Mouse (Mus musculus): ENCODE measurements at regions not wholly inside any gene's neighbourhood (a gene's known extent, or its start where the extent isn't known, plus 50 kb on each side); places are given as distances from the start of the nearest gene placed in this dataset.

DNA sequence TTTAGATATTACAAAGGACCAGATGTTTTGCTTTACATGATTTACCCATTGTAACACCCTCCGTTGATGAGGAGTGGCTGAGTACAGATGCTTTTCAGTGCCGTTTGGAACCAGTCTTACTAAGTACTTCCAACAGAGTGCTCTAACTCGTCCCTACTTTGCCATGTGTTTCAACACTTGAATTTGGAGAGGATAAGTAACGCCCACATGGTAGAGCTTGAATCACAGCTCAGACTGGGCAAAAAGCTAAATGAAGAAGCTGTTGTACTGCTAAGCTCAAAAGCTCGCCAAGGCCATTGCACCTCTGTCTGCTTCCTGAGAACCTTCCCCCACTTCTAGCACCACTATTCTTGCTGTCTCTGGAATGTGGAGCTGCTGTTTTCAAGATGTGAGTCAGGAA lies 471.1 kb downstream of the Nfib start:
- ATAC-seq (replicated peaks; ENCODE audit: poor library complexity): no peak

DNA sequence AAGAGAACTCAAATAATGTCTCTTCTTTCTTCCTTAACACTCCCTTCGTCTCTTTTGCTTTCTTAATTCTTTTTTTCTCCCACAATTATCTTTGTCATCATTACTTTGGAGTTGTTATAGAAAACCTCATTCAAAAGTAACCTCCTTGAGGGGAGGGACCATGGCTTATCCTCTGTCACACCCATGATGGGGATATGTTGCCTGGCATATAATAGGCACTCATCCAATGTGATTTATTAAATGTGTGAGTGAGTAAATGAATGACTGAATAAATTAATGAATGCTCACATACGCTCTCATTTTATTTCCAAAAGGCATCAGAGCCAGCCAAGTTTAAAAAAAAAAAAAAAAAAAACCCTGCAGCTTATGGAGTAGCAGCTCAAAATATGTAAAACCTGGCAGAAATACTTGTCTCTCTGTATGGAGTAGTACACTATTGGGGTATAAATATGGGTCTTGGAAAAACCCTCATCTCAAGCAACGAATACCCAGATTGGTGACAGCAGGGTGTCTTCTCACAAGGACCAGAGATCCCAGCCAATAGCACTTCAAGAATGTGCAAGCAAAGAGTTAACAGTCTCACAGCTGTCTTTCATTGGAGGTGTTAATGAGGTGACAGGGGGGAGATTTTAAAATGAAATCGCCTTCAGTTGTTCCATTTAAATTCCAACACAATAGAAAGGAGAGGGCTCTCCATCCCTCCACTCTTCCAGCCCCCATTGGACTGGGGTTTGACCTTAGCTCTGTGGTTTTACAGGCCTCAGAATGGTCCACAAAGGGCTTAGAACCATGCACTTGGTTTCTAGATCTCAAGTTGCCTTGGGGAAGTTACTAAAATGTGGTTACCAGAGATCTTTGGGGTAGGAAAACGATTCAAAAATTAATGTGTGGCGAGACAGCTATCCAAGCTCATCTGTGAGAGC lies 479.1 kb downstream of the Nfib start:
- ATAC-seq (replicated peaks; ENCODE audit: poor library complexity): no peak

DNA sequence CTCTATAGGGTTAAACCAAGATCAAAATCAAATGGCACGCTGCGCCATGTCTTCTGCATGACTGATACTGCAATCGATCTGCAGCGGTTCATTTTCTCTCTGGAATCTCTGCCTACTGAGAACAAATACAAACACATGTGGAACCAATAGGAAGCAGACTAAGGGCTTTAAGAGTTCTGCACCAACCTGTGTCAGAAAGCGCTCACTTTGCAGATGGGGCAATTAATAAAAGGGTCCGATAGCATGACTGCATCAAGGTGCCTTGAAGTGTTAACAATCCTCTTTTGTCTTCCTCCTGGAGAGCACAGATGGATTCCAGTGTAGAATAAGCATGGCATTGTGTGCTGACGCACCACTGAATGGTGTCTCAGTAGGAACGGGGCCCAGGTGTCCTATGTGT lies 484.8 kb downstream of the Nfib start:
- no peak for ATAC-seq (replicated peaks; ENCODE audit: poor library complexity)

DNA sequence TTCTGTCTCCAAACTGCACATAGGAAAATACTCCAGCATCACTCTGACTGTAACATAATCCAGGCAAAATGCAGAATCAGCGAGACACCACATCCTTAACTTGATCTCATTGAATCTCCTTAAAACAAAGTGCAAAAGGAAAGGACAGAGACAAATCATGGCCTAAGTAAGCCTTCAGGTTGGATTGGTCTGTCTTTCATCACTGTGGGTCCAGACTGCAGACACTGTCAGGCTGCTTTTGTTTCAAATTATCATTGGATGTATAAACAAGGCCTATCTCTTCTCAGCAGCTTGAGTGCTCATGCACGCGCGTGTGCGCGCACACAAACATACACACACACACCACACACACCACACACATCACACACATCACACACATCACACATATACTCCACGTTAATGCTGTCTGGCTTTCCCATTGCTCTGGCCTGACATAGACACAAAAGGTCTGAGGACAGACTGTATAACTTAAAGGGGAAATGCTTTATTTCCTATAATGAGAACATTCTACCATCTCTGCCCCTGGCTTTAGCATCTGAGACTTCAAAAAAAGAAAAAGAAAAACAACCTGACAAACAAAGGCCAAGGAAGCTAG lies 485.3 kb downstream of the Nfib start:
- no peak for ATAC-seq (replicated peaks; ENCODE audit: poor library complexity)

DNA sequence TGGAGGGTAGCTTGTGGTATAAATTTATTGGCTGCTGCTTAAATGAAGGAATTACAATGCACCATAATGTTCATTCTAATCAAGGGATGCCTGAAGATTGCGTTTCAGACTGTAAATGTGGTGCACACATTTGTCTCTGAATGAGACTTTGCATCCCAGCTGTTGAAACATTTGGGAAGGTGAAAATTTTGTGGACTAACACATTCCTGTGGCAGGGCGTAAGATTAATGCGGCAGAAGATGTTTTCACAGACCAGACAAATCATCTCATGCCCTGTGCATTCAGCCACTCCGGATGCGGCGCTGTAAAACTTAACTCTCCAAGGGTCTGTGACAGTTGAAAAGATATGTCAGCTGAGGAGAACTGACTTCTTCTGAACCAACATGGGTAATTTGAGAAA lies 486.9 kb downstream of the Nfib start:
- no peak for ATAC-seq (replicated peaks; ENCODE audit: poor library complexity)

DNA sequence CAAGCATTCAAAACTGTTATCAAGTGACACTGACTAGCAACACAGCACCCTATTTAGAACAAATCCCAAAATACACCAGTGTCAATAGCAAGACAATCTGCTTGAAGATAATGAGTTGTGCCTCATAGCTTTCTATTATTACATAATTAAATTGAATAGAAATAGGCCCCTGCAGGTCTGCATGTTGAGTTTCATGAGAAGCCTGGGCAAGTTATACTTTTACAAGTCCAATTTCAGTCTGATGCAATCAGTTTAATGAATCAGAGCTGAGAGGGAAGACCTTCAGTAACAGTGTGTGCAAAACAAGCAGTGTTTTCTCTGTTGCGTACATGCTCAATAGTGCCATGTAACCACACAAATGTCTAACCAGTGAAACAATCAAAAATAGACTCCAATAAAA lies 498.5 kb downstream of the Nfib start:
- ATAC-seq (replicated peaks; ENCODE audit: poor library complexity): no peak

DNA sequence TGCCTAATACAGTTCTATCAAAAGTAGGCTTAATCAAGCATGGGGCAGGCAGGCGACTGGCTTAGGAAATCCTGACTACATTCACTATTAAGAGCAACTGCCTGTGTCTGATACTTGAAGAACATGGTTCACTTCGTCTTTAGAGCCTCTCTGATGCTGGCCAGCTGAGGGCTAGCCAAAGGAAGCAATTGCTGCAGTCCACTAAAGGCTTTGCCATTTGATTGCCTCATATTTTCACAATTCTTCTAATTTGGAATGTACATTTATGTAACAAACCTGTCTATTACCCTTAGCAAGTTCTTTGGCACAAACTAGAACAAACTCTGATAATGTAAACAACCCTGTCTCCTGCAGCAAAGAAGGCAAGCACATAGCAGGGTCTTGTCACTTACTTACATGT lies 505.2 kb downstream of the Nfib start:
- ATAC-seq (replicated peaks; ENCODE audit: poor library complexity): no peak

DNA sequence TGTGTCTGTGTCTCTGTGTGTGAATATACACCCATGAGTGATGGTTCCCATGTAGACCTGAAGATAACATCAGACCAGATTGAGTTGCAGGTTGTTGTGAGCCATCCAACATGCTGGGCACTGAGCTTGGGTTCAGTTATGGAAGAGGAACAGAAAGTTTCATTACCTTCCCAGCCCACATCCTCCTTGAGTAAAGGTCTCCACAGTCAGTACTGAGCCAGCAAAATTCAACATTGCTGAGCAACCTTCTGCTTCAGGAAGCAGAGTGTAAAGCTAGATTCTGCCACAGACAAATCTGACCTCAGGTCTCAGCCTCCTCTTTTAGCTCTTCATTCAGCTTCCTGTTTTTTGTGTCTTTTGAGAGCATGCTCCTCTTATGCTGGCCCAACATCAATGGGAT lies 506.4 kb downstream of the Nfib start:
- ATAC-seq (replicated peaks; ENCODE audit: poor library complexity): peak; percentile 81

DNA sequence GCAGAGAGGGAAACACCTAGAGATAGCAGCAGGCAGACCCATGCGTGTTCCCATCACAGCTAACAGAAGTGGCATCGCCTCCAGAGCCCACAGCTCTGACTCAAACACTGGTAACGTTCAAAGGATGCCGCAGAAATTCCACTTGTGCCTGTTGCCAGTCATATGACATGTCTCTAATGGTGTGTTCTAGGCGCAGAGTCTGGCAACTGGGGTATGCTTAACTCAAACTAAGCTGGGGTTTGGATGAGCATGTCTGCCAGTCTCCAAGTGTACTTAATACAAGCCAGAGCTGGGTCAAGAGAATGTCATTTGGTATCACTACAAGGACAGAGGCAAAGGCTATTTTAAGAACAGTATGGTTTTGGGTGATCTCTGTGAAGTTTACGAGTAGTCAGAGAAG lies 507.9 kb downstream of the Nfib start:
- ATAC-seq (replicated peaks; ENCODE audit: poor library complexity): no peak

DNA sequence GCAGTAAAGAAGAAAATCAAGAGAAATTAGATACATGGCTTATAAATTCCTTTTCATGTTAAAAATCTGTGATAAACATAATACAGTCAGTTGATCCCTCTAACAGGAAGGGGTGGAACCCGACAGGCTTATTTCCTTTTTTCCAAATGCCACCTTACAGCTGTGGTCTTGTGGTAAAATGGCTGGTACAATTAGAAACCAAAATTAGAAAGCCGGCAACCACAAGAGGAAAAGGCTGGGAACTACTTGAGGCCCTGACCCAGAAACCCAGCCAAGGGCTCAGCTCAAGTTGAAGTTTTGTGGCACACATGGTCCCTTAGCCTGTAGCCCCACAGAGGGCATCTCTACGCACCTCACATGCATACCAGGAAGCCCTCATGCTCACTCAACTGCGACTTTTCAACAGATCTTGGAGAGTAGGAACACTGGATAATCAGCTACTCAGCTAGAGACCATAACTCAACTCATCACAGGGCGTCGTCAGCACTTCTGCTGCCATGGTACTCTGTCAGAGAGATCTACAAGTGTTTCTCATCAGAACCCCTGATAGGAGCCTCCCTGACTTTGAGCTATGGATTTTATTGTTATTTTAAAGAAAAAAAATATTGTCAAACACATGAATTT lies 509.4 kb downstream of the Nfib start:
- ATAC-seq (replicated peaks; ENCODE audit: poor library complexity): peak; percentile 68

DNA sequence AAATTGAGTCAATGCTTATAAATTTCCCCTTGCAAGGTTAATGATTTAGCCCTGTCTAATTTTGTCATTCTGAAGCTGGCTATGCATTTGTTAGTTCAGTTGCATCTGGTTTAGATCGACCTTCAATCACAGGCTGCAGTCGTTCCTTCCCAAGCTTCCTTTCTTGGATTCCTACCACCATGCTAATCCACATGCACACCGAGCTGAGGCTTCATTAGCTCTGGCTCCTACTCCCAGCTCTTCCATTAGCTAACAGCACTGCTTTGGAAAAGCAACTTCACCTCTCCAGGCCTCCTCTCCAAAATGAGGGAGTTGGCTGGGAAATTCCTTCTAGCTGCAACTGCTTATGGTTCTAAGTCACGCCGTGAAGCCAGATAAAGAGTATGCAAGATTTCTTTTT lies 511.6 kb downstream of the Nfib start:
- no peak for ATAC-seq (replicated peaks; ENCODE audit: poor library complexity)

DNA sequence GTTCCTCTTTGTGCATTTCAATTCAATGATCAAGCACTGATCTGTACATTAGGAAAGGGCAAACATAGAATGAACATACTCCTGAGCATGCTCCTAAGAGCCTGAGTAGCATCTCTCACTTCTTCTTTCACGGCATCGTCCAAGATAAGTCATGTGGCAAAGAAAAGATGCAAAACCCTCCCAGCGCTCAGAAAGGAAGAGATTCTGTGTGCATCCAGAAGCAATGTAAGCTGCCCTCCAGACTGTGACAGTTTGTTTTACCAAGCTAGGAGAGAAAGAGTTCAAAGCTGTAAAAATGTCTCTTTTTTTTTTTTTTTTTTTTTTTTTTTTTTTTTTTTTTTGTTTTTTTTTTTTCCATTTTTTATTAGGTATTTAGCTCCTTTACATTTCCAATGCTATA lies 518.7 kb downstream of the Nfib start:
- ATAC-seq (replicated peaks; ENCODE audit: poor library complexity): no peak

DNA sequence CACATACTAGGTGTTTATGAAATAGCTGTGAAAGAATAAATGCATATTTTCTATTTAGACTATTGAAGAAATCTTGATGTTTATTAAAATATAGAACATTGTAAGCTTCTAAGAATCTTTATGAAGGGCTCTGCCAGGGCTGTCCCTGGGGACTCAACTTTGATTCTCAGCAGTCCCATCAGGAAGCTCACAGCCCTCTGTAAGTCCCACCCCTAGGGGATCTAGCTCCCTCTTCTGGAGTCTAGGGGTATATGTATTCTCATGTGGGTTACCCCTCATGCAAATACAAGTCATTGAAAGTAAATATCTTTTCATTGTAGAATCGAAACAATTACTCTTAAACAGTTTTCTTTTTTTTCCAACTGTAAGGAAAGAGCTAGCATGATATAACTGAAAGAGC lies 521.6 kb downstream of the Nfib start:
- no peak for ATAC-seq (replicated peaks; ENCODE audit: poor library complexity)

DNA sequence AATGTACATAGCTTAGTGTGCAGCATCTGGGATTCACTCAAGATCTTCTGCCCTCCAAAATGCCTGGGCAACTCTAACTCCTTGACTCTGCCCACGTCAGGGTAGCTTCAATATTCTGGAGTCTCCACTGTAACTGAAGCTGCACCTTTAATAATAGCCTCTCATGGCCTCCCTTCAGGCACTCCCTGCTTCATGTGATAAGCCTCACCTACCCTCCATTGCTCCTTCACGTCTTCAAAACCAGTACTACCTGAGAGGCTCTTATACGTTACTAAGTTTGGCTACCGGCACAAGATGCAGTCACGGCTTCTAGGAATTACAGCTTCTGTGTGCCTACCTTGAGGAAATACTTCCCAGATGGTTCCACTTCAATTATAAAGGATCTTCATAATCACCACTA lies 527.4 kb downstream of the Nfib start:
- no peak for ATAC-seq (replicated peaks; ENCODE audit: poor library complexity)

DNA sequence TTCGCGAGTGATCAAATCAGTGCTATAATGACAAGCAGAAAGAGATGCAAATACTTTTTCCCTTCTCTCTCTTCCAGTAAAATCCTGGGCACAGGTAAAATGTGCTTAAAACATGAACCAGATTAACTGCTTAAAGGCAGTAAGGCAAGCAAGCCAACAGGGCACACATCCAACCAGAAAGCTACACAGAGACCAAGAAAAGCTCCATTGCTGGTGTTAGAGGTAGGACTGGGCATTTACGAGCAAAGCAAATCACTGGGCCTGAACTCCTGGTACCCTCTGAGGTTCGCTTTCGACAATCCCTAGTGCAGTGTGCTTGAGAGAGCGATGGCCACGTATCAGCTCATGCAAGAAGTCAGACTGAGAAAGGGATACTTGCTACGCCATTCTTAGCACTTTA lies 528.8 kb downstream of the Nfib start:
- no peak for ATAC-seq (replicated peaks; ENCODE audit: poor library complexity)

DNA sequence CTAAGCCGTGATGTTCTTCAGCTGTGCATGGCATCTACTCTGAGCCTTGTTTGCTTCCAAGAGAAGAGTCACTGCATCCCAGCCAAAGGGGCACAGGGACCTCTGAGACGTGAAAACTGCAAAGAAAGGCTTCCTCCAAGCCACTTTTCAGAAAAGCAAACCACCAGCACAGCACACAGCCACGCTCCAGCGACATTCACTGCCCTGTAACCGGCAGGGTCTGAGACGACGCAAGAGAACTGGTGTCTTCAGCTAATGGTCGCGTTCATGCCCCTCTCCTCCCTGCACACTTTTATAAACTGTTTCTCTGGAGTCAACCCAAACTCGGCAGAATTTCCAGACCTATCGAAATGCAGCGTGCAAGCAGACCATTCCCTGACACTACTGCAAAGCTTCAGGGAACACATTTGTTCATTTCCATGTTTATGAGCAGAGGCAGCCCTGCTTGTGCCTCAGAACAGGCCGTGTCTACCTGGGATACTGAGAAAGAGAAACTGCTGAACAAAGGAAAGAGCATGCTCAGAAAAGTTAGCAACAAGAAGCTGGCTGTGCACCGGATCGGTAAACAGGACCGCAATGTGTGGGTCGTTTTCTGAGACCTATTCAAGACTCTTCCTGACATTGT lies 532.0 kb downstream of the Nfib start:
- no peak for ATAC-seq (replicated peaks; ENCODE audit: poor library complexity)

DNA sequence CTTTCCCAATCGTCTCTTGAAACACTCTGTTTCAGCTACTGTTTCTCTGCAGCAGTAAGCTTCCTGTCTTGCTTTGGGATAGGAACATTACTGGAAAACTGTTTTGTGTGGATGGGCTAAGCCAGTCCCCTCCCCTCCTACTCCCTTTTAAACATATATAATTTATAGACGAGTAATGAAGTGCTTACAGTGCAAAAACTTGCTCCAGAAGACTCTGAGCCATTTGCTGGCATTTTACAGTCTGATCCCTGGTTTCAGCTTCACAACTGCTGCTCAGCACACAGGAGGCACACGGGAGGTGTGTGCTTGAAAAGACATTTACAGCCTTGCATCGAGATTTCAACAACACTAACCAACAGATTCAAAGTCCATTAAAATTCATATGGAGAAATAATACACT lies 534.6 kb downstream of the Nfib start:
- no peak for ATAC-seq (replicated peaks; ENCODE audit: poor library complexity)

DNA sequence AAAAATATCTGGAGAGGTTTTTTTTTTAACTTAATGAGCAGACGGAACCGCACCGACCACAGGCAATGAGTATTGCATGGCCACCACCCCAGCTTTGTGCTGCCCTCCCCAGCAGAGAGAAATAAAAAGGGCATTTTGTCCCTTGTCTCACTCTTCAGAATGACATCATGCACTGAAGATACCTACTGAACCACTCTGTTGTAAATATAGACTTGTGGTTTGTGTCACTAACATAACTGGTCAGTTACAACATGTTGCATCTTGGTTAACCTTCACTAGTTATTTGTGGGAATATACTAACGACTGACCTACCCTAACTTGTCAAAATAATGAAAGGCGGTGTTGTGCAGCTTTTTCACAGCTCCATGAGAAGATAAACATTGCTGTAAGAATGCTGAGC lies 537.5 kb downstream of the Nfib start:
- ATAC-seq (replicated peaks; ENCODE audit: poor library complexity): no peak

DNA sequence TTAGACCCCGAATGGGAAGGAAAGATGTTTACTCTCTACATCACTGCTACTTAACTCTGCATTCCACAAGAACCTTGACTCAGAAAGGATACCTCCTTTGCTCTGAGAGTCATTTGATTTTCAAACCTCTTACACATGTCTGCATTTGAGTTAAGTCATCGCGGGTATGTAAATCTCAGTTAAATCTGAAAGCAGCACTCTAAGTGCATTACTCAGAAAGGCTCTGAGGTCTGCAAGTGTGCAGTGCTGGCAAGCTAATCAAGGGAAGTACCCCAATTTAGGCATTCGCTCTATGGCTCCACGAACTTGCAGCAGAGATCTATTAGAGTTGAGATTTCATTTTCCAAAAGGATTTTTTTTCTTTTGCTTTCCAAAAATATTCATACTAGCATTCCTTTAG lies 538.2 kb downstream of the Nfib start:
- no peak for ATAC-seq (replicated peaks; ENCODE audit: poor library complexity)

DNA sequence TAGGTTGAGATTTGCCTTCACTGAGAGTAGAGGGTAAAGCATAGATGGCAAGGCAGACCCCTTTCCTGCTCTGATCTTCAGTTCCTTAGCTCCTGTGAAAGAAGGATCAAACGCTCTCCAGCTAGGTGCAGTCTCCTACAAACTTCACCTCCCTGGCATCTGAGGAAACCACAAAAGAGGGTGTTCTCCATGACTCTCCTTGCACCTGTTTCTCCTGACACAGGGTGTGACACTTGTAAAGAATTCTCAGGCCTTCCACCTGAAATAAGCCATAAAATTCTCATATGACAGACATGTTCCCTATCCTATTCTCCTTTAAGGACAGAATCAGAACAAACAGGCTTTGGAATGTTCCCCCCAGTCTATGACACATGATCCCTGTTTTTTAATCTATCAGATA lies 538.7 kb downstream of the Nfib start:
- no peak for ATAC-seq (replicated peaks; ENCODE audit: poor library complexity)

DNA sequence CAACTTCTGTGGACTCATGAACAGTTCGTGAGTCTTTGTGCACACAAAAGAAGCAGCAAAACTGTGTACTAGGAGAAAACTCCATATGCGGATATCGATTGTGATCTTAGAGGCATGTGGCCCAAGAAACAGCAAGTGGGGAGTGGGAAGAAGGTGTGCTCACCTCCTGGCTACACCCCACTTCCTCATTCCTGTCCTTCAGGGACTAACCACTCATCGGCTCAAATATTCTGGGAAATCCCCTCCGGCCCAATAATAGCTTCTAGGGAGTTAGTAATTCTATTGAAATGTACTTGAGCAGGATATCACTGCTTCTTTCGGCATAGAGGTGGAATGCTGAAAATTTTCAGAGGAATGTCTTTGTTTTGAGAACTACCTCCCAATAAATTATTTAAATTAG lies 539.5 kb downstream of the Nfib start:
- ATAC-seq (replicated peaks; ENCODE audit: poor library complexity): no peak

DNA sequence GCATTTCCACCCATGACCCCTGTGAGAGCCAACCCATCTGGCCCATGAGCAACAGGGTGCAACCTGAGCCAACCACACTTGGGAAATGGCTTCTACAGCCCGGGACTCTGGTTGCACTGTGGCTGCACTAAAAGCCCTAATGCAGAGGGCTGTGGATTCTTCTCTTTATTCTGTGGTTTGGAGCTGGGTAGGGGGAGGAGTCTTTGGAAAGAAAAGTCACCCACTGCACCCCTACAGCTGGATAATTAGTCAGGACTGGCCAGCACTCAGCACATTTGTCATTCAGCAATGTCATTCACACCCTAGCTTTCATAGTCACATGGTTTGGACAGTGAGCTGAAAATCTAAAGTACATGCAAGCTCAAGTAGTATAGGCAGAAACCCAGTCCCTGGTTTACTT lies 541.5 kb downstream of the Nfib start:
- ATAC-seq (replicated peaks; ENCODE audit: poor library complexity): no peak
